Mouse (Mus musculus) myocyte (in vitro differentiated cells): ENCODE results near the gene Ccm2.

Experiments
- CEBPB ChIP-seq: IDR thresholded peaks from 2 replicates; pipeline ENCODE4 v1.6.1; 2011; ENCODE audit warnings: mild to moderate bottlenecking, moderate library complexity; ENCODE audit not compliant: poor library complexity, insufficient read depth, severe bottlenecking
- E2F4 ChIP-seq: IDR thresholded peaks from one replicate; pipeline ENCODE4 v1.6.1; 2011; ENCODE audit warnings: mild to moderate bottlenecking, control low read depth, moderate library complexity; ENCODE audit not compliant: insufficient read depth
- MAX ChIP-seq: IDR thresholded peaks from one replicate; pipeline ENCODE4 v1.6.1; 2011; ENCODE audit warnings: low read depth, mild to moderate bottlenecking, control low read depth
- MYOD1 ChIP-seq, 3 experiments: IDR thresholded peaks; one replicate each; pipeline ENCODE4 v1.6.1; 2011; ENCODE audit warnings: control low read depth in 2 of 3, low read depth in 2 of 3, mild to moderate bottlenecking in 2 of 3, moderate library complexity in 1 of 3; ENCODE audit not compliant: insufficient read length in 2 of 3, control insufficient read depth in 1 of 3
- MYOG ChIP-seq, 3 experiments: IDR thresholded peaks; one replicate each; pipeline ENCODE4 v1.6.1; 2011; ENCODE audit warnings: control low read depth in 2 of 3, low read depth in 2 of 3, mild to moderate bottlenecking in 2 of 3; ENCODE audit not compliant: insufficient read length in 2 of 3, control insufficient read depth in 1 of 3, insufficient read depth in 1 of 3
- POLR2A ChIP-seq: IDR thresholded peaks from one replicate; pipeline ENCODE4 v1.6.1; 2011; ENCODE audit warnings: low read depth, mild to moderate bottlenecking, control low read depth, moderate library complexity; ENCODE audit not compliant: insufficient read length
- POLR2AphosphoS2 ChIP-seq: IDR thresholded peaks from one replicate; pipeline ENCODE4 v1.6.1; 2011; ENCODE audit warnings: low read depth, control low read depth; ENCODE audit not compliant: insufficient read length
- SRF ChIP-seq: IDR thresholded peaks from one replicate; pipeline ENCODE4 v1.6.1; 2011; ENCODE audit warnings: low read depth; ENCODE audit not compliant: control insufficient read depth, insufficient read length
- TCF12 ChIP-seq: IDR thresholded peaks from one replicate; pipeline ENCODE4 v1.6.1; 2011; ENCODE audit warnings: mild to moderate bottlenecking, control low read depth; ENCODE audit not compliant: poor library complexity, insufficient read depth, severe bottlenecking
- TCF3 ChIP-seq: IDR thresholded peaks from one replicate; pipeline ENCODE4 v1.6.1; 2011; ENCODE audit warnings: low read depth, control low read depth; ENCODE audit not compliant: insufficient read length
- USF1 ChIP-seq: IDR thresholded peaks from one replicate; pipeline ENCODE4 v1.6.1; 2011; ENCODE audit warnings: low read depth, mild to moderate bottlenecking, control low read depth, moderate library complexity

- no peak for TF ChIP-seq MYOD1 (IDR thresholded peaks at IDR 0.05; ENCODE audit: control insufficient read depth in 1 of 3, insufficient read length in 2 of 3, low read depth in 2 of 3)
- no peak for TF ChIP-seq POLR2A
- no peak for TF ChIP-seq MAX
- TF ChIP-seq MYOG (IDR thresholded peaks at IDR 0.05; ENCODE audit: control insufficient read depth in 1 of 3, insufficient read depth in 1 of 3, insufficient read length in 2 of 3, low read depth in 2 of 3): no peak
- no peak for TF ChIP-seq USF1
- no peak for TF ChIP-seq POLR2AphosphoS2
- no peak for TF ChIP-seq E2F4
- TF ChIP-seq SRF: no peak
- no peak for TF ChIP-seq TCF3
- no peak for TF ChIP-seq TCF12
- no peak for TF ChIP-seq CEBPB
Measured at GRCm38 (mm10) chr11:6519491-6520033, 27.1 kb upstream of the Ccm2 start.
